ENCODE assay signal across 8 mouse cellular contexts in genomic region chr8:71485142-71486135, GRCm38 (mm10). TPM values are rescaled to one million over a fixed set of nuclear protein-coding genes. Genes with fewer than 3 reads are reported as not detected.
A peak's percentile ranks its signal among the peaks of the same experiment; 100 is the strongest.
DNase-seq lines count a peak whose midpoint lies in the region; ATAC-seq and TF ChIP-seq lines count a peak whose summit lies in the region.

Gene Ano8, minus strand, starts transcription at chr8:71485963.

- H3K4me1 ChIP-seq in cerebellum, adult 2 months (ENCODE audit: control insufficient read depth, insufficient read depth, low read length), result peaks cover 9% of the 10 kb centered on the region
- peaks cover 11% of the 10 kb centered on the region for H3K4me1 ChIP-seq in hindbrain, embryonic 11.5 days (replicated peaks; ENCODE audit: control insufficient read depth, insufficient read depth, low read length)

- peak within 1 kb of the TSS; percentile 88 for H3K27ac ChIP-seq in cerebellum, adult 2 months (ENCODE audit: insufficient read depth, low read length)
- peak within 1 kb of the TSS; percentile 89 for H3K27ac ChIP-seq in hindbrain, embryonic 11.5 days (ENCODE audit: low read depth, low read length)

- peak within 1 kb of the TSS; percentile 89 for H3K4me3 ChIP-seq in cerebellum, adult 2 months (replicated peaks; ENCODE audit: insufficient read depth, low read depth, low read length)
- peak within 1 kb of the TSS; percentile 91 for H3K4me3 ChIP-seq in hindbrain, embryonic 11.5 days (ENCODE audit: low read depth, low read length)

- peak; percentile 76 for ATAC-seq in hindbrain, embryonic 11.5 days (ENCODE audit: low FRiP score)

- H3K4me2 ChIP-seq in hindbrain, embryonic 11.5 days (replicated peaks; ENCODE audit: low read depth, low read length), result peak within 1 kb of the TSS; percentile 76

- no peaks in the 10 kb centered on the region for H3K9me3 ChIP-seq in hindbrain, embryonic 11.5 days (ENCODE audit: control insufficient read depth, low read length)

- H3K9ac ChIP-seq in hindbrain, embryonic 11.5 days (ENCODE audit: low read depth, low read length), result peak within 1 kb of the TSS; percentile 98

- TF ChIP-seq POLR2A in cerebellum, adult 2 months (IDR thresholded peaks at IDR 0.05; ENCODE audit: borderline replicate concordance, insufficient read depth, low read length), result peak; percentile 46; the same call in 1 of the 2 replicates

- peaks cover 7% of the 10 kb centered on the region; the same call in 1 of the 2 replicates for H3K36me3 ChIP-seq in hindbrain, embryonic 11.5 days (ENCODE audit: control insufficient read depth, insufficient read depth, low read length)

- no peak for TF ChIP-seq CTCF in cerebellum, adult 2 months (IDR thresholded peaks at IDR 0.05; ENCODE audit: borderline replicate concordance, insufficient read depth, low read depth, low read length)

- DNase-seq in MEL-GATA-1-ER (ENCODE audit: extremely low read depth, low read depth), result peak; percentile 80
- peak; percentile 91 to 92 for DNase-seq in cerebellum, adult 2 months
- DNase-seq in frontal cortex, postnatal 10 days (ENCODE audit: low spot score in 2 of 2), result peak; percentile 76 to 85
- peak; percentile 91 for DNase-seq in hindbrain, embryonic 11.5 days (ENCODE audit: low spot score)
- peak; percentile 79 to 89 for DNase-seq in layer of hippocampus, postnatal 14 days (ENCODE audit: low spot score in 2 of 2)
- peak; percentile 92 for DNase-seq in lung, postnatal 10 days
- peak; percentile 62 for DNase-seq in ovary, postnatal 14 days (ENCODE audit: low spot score)
- DNase-seq in thymus, postnatal 10 days (ENCODE audit: low spot score in 2 of 2), result peak; percentile 72 to 75

- H3K27me3 ChIP-seq in cerebellum, adult 2 months (ENCODE audit: control insufficient read depth, insufficient read depth, low read length), result no peaks in the 10 kb centered on the region
- H3K27me3 ChIP-seq in hindbrain, embryonic 11.5 days (ENCODE audit: control insufficient read depth, insufficient read depth, low read length), result peaks cover 2% of the 10 kb centered on the region; the same call in 1 of the 2 replicates

- WGBS in cerebellum, adult 2 months, result 4% methylated on average over 56 of the region's 58 CpGs
- WGBS in hindbrain, embryonic 11.5 days, result 5% methylated on average over 54 of the region's 58 CpGs

RNA-seq across cellular contexts. Expression of gene Ano8, which starts in this region (rescaled TPM):
- 76.2 and 81.8 TPM in 2 replicates for polyA plus RNA-seq in cerebellum, adult 2 months (2012; rRNA removed)
- polyA plus RNA-seq in hindbrain, embryonic 11.5 days (2014; fragmentation: Nextera tagmentation; extraction: Ambion mirVana), result 5.1 and 5.8 TPM in 2 replicates
- 10 to 100 TPM; 60.1 to 62.4 TPM for total RNA-seq in layer of hippocampus, postnatal 14 days (2021)

Comparison
In these comparisons a context has a peak if more than half of its experiments do, and no peak if none do; other contexts are left out.
1. Peak in every context shown above with its lines: DNase-seq, ATAC-seq, H3K4me3 ChIP-seq and H3K27ac ChIP-seq.
2. RNA of gene Ano8 (polyA plus RNA-seq): 76.2 to 81.8 TPM in cerebellum, adult 2 months; 5.1 to 5.8 TPM in hindbrain, embryonic 11.5 days; every median in the first group is over 10 times any median in the second.